Mouse (Mus musculus) erythroblast, embryonic 14.5 days (primary cell): ENCODE measurements around the gene Spata48.

Experiments used
- GATA1 ChIP-seq: IDR thresholded peaks from 2 replicates; pipeline ENCODE4 v1.6.1; 2012; ENCODE audit warnings: low read length, inconsistent platforms, mixed read lengths
- TAL1 ChIP-seq: IDR thresholded peaks from 3 replicates; pipeline ENCODE4 v1.6.1; 2012; ENCODE audit warnings: low read length, inconsistent platforms, mixed read lengths

GRCm38 (mm10) chr11:11557173-11557967 lies 95.5 kb downstream of the Spata48 start:
- no peak for TF ChIP-seq TAL1
- no peak for TF ChIP-seq GATA1
